Mouse (Mus musculus) cerebellum, adult 18-20 months (tissue): ENCODE measurements at regions not wholly inside any gene's neighbourhood (a gene's known extent, or its start where the extent isn't known, plus 50 kb on each side); places are given as distances from the start of the nearest gene placed in this dataset.
"Not testable (repeated sequence)": the region's sequence is repeated elsewhere in the genome, so short reads cannot be mapped to it uniquely, and the experiment has no call there.

Experiments used
- DNase-seq, 2 experiments: peaks; one replicate each; pipeline ENCODE4 v3.0.0; 2021

DNA sequence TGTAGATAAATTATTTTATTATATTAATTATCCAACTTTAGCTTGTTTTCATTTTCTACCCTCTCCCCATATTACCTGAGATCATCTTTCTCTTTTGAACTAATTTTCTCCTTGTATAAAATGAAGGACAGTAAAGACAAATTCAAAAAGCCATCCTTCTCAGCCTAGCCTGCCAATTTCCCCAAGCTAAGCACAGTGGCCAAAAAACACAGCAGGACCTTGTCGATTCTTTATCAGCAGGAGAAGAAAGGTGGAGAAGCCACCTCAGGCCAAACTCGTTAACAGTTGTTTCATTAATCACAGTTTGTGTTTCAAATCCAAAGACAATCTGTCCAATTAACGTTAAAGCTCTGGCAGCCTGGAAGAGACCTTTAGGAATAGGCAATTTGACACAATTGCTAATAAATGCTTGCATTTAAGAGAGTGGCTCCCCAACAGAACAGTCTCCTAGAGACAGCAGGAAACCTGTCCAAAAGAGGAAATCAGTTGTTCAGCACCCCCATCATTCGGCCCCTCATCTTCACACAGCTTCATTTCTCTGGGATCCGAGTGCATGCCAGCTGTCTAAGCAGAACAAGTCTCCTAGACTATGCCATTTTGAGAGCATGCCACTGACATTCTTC, 135.7 kb upstream of the Tlr4 start:
- peak; percentile 20 to 31 for DNase-seq

GRCm38 (mm10) chr4:66693982-66694578, 133.3 kb upstream of the Tlr4 start:
- DNase-seq = no peak

GRCm38 (mm10) chr4:66715821-66716760, 111.3 kb upstream of the Tlr4 start:
- no peak for DNase-seq

DNA sequence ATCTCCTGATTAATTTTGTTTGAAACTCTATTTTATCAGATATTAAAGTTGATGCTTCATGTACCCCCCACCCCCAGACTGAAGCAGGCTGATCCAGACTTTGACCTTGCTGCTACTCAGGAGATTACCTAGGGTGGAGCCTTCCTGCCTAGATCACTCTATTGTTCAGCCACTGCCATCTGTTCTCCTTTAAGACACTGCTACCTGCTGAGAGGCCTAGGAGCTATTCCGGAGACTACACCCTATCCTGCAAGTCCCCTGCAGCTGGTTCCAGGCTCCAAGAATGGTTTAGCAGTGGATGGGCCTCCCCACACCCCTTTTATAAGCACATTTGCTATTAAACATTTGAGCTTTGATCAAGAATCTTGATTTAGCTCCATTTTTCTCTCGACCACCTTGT, 90.0 kb upstream of the Tlr4 start:
- no peak for DNase-seq

DNA sequence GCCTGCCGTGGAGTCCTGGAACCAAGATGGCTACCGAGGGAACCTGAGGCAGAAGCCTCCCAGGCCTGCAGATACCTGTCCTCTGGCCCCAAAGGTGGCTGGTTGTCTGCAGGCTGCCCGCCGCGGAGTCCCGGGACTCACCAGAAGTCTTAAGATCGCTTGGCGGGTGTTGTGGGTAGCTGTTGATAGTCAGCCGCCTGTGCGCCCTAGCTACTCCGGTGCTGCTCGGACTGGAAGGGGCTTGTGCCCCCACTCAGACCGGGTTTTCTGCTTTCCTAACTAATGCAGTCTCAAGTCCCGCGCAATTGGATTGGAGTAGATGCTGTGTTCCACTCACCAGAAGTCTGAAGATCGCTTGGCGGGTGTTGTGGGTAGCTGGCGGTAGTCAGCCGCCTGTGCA, 84.0 kb upstream of the Tlr4 start:
- not testable (repeated sequence) for DNase-seq

DNA sequence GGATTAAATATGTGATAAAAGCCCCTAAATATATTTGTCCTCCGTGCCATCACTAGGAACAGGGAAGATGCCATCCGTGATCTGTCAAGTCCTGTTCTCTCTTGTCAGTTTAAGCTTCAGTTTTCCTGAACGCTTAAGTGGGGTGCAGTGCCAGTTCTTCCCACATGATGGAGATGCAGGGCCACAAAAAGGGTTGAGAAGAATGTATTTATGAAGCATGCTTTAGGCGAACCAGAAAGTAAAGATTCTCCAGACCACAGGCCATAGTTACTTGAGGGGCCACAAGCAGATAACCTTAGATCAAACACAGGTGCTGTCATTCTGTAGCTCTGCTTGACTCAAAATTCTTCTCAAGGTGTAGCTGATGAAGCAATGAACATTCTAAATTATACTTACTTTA, 58.6 kb upstream of the Tlr4 start:
- DNase-seq = peak; percentile 79 to 83
